Mouse (Mus musculus) midbrain, embryonic 12.5 days (tissue): ENCODE measurements around the gene Polm. TPM values are rescaled to one million over a fixed set of nuclear protein-coding genes. Genes with fewer than 3 reads are reported as not detected.
"Not testable (repeated sequence)": the region's sequence is repeated elsewhere in the genome, so short reads cannot be mapped to it uniquely, and the experiment has no call there.

Experiments
- ATAC-seq: fragments of 200-750 bp; cut with Nextera tagmentation; 2 replicates; pipeline ENCODE4 v1.8.0; 2017; ENCODE audit warnings: low read depth, moderate TSS enrichment, moderate library complexity; ENCODE audit not compliant: low FRiP score
- H3K27ac ChIP-seq: fragments of 300-500 bp; sonication (generic); replicated peaks from 2 replicates; pipeline ENCODE4 v1.5.1; 2016; ENCODE audit warnings: mild to moderate bottlenecking
- H3K27me3 ChIP-seq: fragments of 300-500 bp; sonication (generic); 2 replicates; pipeline ENCODE4 v1.6.1; 2016; ENCODE audit warnings: mild to moderate bottlenecking
- H3K36me3 ChIP-seq: fragments of 300-500 bp; sonication (generic); 2 replicates; pipeline ENCODE4 v1.6.1; 2016
- H3K4me1 ChIP-seq: fragments of 300-500 bp; sonication (generic); 2 replicates; pipeline ENCODE4 v1.6.1; 2016
- H3K4me2 ChIP-seq: fragments of 300-500 bp; sonication (generic); replicated peaks from 2 replicates; pipeline ENCODE4 v1.6.1; 2016; ENCODE audit warnings: mild to moderate bottlenecking, moderate library complexity
- H3K4me3 ChIP-seq: fragments of 300-500 bp; sonication (generic); 2 replicates; pipeline ENCODE4 v1.5.1; 2016; ENCODE audit warnings: mild to moderate bottlenecking
- H3K9ac ChIP-seq: fragments of 300-500 bp; sonication (generic); replicated peaks from 2 replicates; pipeline ENCODE4 v1.6.1; 2016; ENCODE audit warnings: mild to moderate bottlenecking, moderate library complexity
- H3K9me3 ChIP-seq: fragments of 300-500 bp; sonication (generic); 2 replicates; pipeline ENCODE4 v1.6.1; 2016; ENCODE audit warnings: mild to moderate bottlenecking
- WGBS: fragments of 180-500 bp; shearing (Covaris S2); methylation state at CpG from one replicate; pipeline ENCODE4 v1.1.7; 2016; 5-methylcytosine and 5-hydroxymethylcytosine counted together
- polyA plus RNA-seq: library from polyadenylated mRNA; unstranded; fragments of >200 nt; fragmentation: Nextera tagmentation; extraction: Ambion mirVana; gene quantifications from 2 replicates; pipeline ENCODE4 v1.2.1, GENCODE M21; 2016

Polm gene
- polyA plus RNA-seq, 1 experiment from 2014 or later: 9.3 TPM

DNA sequence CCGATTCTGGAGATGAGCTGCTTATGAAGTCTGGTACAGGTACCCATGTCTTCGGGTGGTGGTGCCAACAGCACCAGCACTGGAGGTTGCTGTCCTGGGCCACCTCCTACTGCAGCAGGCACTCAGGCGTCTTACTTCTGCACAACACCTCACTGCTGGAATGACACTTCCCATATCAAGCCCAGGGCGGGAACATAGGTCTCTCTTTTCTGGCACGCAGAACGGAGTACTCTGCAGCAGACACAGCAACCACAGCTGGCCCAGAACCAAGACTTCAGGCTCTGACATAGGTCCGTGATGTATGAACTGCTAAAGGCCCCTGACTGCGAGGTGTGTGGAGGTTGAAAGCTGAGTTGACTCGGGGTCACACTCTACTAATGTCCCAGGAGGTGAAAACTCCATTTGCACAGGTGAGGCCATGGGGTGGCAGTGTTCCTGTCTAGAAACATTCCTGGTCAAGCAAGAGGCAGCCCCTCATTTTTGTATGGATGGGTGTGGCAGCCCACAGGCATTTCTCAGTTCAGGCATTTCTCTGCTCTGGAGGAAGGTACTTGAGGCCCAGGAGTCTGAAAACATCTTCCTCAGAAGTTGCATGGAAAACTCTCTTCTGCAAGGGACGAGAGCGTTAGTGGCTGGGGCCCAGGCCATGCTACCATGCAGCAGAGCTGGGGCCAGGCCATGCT is 9.2 kb downstream of the Polm start:
- 90% methylated on average over 11 of the region's 11 CpGs for WGBS
- no peak for ATAC-seq
- H3K9me3 ChIP-seq: no peaks in the 10 kb centered on the region
- H3K27me3 ChIP-seq: no peaks in the 10 kb centered on the region
- H3K36me3 ChIP-seq: peaks cover 45% of the 10 kb centered on the region
- no peak overlapping the region for H3K4me3 ChIP-seq
- H3K27ac ChIP-seq: no peak overlapping the region
- no peak overlapping the region for H3K4me2 ChIP-seq
- H3K4me1 ChIP-seq: no peaks in the 10 kb centered on the region
- no peak overlapping the region for H3K9ac ChIP-seq

DNA sequence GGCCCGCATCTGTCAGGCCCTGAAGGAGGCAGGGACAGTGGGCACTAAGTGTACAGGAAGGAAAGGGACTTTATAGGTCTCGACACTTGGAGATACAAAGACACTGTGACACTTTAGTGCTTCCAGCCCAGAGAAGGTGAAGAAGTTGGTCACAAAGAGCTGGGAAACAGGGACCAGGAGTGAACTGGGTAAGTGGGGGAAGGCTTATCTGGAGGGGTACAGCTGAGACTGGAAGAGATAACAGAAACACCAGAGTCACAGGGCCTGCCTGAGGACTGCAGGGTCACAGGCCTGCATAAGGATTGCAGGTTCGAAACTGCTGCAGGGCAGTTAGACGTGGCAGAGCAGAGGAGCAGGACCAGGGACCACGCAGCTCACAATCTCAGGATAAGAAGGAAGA is 9.9 kb downstream of the Polm start:
- H3K9ac ChIP-seq: no peak overlapping the region
- H3K27me3 ChIP-seq: no peaks in the 10 kb centered on the region
- no peak overlapping the region for H3K27ac ChIP-seq
- no peak for ATAC-seq
- H3K4me2 ChIP-seq: no peak overlapping the region
- 86% methylated on average over 5 of the region's 5 CpGs for WGBS
- no peaks in the 10 kb centered on the region for H3K9me3 ChIP-seq
- H3K36me3 ChIP-seq: peaks cover 40% of the 10 kb centered on the region
- no peak overlapping the region for H3K4me3 ChIP-seq
- H3K4me1 ChIP-seq: no peaks in the 10 kb centered on the region

DNA sequence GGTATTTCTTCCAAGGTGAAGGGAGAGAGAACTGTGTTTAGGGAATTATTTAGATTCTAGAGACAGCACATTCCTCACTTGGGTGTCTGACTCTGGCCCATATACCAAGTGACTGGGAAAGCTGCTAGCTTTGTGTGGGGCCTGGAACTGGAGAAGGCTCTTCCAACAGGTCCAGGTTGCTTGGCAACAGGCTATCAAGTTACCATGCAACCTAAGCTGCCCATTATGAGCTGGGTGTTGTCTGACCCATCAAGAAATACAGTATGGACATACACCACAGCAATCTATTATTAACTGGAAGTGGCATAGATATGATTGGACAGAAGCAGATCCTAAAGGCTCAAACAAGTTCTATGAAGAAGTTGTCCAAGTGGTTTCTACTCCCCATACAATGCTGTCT is 12.4 kb downstream of the Polm start:
- H3K4me1 ChIP-seq: no peaks in the 10 kb centered on the region
- ATAC-seq: no peak
- H3K9me3 ChIP-seq: no peaks in the 10 kb centered on the region
- H3K27me3 ChIP-seq: no peaks in the 10 kb centered on the region
- H3K4me3 ChIP-seq: no peak overlapping the region
- no peak overlapping the region for H3K27ac ChIP-seq
- peaks cover 24% of the 10 kb centered on the region for H3K36me3 ChIP-seq
- H3K9ac ChIP-seq: no peak overlapping the region
- H3K4me2 ChIP-seq: no peak overlapping the region

DNA sequence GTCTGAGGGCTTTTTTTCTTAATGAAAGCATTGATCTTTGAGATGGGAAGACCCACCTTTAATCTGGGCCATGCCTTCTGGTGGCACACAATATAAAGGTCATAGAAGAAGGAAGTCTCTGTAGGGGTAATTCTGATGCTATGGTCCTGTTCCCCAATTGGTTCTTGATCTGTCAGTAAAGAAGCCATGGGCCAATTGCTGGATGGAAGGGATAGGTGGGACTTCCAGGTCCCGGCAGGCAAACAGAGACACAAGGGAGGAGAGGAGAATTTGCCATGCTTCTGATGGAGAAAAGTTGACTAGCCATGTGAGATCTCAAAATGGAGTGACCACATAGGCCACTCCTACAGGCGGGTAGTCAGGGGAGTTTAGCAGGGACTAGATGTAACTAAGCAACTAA is 18.6 kb downstream of the Polm start:
- Histone ChIP-seq H3K4me2 (no peak overlapping the region), H3K4me1 (no peaks in the 10 kb centered on the region), H3K27ac (no peak overlapping the region), H3K4me3 (no peak overlapping the region), H3K27me3 (no peaks in the 10 kb centered on the region), H3K9me3 (no peaks in the 10 kb centered on the region), H3K36me3 (no peaks in the 10 kb centered on the region), H3K9ac (no peak overlapping the region)
- WGBS: 69% methylated on average over 2 of the region's 2 CpGs
- ATAC-seq: no peak

DNA sequence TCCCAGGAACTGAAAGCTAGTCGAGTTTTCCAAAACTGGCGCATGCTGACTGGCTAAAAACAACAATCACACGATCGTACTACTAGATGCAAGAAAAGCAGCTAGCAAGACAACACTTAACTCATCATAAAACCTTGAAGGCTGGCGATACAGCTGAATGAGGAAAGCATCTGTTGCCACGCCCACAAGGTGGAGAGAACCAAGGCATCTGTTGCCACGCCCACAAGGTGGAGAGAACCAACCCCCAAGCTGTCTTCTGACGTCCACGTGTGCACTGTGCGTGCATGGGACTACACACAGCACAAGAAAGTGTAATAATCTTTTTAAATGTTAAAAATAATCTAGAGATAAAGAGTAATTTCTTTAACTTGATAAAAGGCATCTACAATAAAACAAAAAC is 24.4 kb downstream of the Polm start:
- Histone ChIP-seq H3K36me3 (no peaks in the 10 kb centered on the region), H3K9me3 (no peaks in the 10 kb centered on the region), H3K4me1 (no peaks in the 10 kb centered on the region), H3K4me3 (no peak overlapping the region), H3K27ac (no peak overlapping the region), H3K4me2 (no peak overlapping the region), H3K9ac (no peak overlapping the region), H3K27me3 (no peaks in the 10 kb centered on the region)
- no peak for ATAC-seq
- WGBS: 79% methylated on average over 10 of the region's 10 CpGs

DNA sequence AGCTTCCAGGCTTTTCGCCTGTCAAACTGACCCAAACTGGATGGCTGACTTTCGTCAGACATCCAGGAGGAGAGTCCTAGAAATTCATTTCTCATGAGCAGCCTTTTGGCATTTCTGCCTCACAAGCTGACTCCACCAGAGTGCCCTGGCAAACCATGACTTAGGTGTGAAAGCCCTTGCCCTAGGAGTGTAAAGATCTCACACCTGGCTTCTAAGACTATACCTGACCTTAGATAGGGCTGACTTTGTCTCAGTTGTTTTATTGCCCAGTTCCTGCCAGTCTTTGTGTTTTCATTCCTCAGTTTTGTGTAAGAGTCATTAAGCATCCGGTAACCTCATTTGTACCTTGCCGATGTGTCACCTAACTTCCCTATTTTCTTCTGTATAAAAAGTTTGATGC is 28.3 kb downstream of the Polm start:
- not testable (repeated sequence) for H3K9ac ChIP-seq, H3K9me3 ChIP-seq, ATAC-seq, H3K4me1 ChIP-seq, H3K4me2 ChIP-seq, H3K4me3 ChIP-seq, H3K27me3 ChIP-seq, H3K36me3 ChIP-seq, H3K27ac ChIP-seq
- WGBS: 93% methylated on average over 4 of the region's 4 CpGs

DNA sequence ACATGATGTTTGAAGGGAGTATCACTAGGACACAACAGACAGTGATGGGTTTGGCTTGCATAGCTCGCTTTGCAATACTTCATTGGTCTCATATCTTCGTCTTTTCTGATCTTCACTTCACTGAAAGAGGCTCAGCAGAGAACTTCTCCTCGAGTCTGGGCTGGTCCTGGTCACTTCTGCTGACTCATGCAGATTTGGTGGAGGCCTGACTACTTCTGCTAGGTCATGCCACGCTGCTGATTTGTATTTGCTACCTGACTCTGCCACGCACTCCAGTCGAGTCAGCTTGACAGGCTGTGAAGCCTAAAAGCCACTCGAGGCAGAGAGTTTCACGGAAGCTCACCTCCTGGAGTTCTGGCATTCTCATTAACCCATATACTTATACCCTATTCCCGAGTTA is 29.9 kb downstream of the Polm start:
- no peak for ATAC-seq
- no peak overlapping the region for H3K4me3 ChIP-seq
- no peaks in the 10 kb centered on the region for H3K27me3 ChIP-seq
- H3K27ac ChIP-seq: no peak overlapping the region
- no peaks in the 10 kb centered on the region for H3K36me3 ChIP-seq
- no peaks in the 10 kb centered on the region for H3K9me3 ChIP-seq
- H3K4me2 ChIP-seq: no peak overlapping the region
- H3K4me1 ChIP-seq: peaks cover 8% of the 10 kb centered on the region; the same call in 1 of the 2 replicates
- 87% methylated on average over 9 of the region's 9 CpGs for WGBS
- H3K9ac ChIP-seq: no peak overlapping the region

DNA sequence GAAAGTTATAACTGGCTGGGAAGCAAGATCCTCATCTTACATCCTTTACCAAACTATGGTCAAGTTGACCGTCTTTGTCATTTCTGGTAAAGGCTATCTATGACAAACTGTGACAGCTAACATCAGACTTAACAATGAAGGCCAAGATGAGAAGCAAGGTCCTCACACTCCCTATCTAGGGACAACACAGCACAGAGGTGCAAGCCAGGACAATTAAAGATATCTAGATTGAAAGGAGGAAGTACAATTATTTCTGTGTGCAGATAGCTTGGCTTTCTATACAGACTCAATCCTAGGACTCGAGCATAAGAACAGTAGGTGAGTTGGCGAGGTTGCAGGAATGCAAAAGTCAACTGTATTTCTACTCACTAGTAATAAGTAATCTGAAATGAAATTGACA is 32.1 kb downstream of the Polm start:
- H3K36me3 ChIP-seq: peaks cover 11% of the 10 kb centered on the region
- H3K9me3 ChIP-seq: no peaks in the 10 kb centered on the region
- H3K4me3 ChIP-seq: no peak overlapping the region
- no peak overlapping the region for H3K9ac ChIP-seq
- H3K27ac ChIP-seq: no peak overlapping the region
- peaks cover 8% of the 10 kb centered on the region; the same call in 1 of the 2 replicates for H3K4me1 ChIP-seq
- no peaks in the 10 kb centered on the region for H3K27me3 ChIP-seq
- ATAC-seq: no peak
- no peak overlapping the region for H3K4me2 ChIP-seq
- WGBS: 84% methylated on average over 3 of the region's 3 CpGs

DNA sequence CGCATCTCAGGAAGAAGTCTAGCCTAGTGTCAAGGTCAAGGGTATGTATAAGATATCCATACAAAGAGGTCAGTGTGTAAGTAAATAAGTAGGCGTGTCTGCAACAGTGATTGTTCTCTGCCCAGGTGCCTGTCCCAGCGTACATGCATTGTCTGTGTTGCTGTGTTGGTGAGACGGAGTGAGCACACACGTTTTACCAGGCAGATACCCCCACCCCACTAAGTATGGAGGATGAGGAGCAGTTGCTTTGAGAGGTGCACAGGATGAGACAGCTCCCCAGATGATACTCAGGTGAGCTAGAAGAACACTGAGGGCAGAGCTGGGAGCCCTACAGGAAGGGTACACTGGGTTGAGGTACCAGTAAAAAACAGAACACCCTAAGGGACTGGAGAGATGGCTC is 33.6 kb downstream of the Polm start:
- peaks cover 26% of the 10 kb centered on the region for H3K36me3 ChIP-seq
- no peak overlapping the region for H3K9ac ChIP-seq
- WGBS: 80% methylated on average over 5 of the region's 5 CpGs
- H3K4me1 ChIP-seq: peaks cover 8% of the 10 kb centered on the region; the same call in 1 of the 2 replicates
- H3K9me3 ChIP-seq: no peaks in the 10 kb centered on the region
- no peak overlapping the region for H3K4me3 ChIP-seq
- H3K4me2 ChIP-seq: no peak overlapping the region
- no peak overlapping the region for H3K27ac ChIP-seq
- no peak for ATAC-seq
- no peaks in the 10 kb centered on the region for H3K27me3 ChIP-seq

DNA sequence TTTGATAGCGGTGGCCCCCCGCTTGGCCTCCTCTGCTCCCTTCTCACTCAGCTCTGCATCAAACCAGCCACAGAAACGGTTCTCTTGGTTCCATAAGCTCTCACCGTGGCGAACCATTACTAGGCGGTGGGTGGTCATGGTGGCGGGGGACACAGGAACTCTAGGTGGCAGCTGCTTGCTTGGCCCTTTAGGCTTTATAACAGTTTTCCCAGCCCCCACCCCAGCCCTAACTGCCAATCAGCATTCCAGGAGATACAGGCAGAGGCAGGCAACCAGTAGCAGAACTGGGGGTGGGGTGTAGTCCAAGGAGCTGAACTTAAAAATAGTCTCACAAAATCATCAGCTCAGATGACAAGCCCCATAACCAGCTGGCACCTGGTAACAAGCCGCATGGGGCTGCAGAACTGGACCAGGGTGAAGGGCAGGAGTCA is 34.2 kb downstream of the Polm start, which contains the start of gene Pgam2:
TSS of gene Pgam2 (minus strand) at position 183 of the 431 bp plus-strand sequence.
- no peak for ATAC-seq
- WGBS: 60% methylated on average over 8 of the region's 8 CpGs
- no peak within 1 kb of the TSS for H3K27ac ChIP-seq

DNA sequence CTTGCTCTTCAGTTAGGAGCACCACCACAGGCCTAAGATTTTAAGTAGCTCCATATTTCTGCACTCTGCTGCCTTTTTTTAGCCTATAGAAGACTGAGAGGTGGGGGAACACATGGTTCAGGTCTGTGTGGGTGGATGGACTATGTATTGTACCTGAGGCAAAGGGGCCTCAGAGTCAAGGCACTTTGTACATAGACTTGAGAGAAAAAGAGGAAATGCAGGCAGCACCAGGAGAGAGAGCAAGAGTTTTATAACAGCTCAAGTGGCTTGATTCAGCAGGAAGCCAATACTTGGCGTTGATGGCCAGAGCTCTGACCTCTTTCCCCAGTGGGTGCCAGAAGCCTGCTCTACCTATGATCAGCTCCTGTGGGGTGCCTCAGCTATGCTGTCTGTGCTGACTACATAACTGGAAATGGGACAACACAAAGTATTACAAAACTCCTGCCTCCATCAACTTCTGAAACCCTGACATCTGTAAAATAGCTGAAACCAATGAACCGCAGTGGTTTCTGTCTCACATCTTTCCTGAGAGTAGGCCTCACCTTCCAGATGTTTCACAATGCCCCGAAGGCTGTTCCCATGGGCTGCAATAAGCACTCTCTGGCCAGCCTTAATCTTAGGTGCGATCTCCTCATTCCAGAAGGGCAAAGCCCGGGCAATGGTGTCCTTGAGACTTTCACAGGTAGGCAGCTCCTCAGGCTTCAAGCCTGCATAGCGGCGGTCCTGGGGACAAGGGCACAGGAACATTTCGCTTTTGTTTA is 35.2 kb downstream of the Polm start:
- no peak overlapping the region for H3K27ac ChIP-seq
- H3K4me1 ChIP-seq: peaks cover 8% of the 10 kb centered on the region; the same call in 1 of the 2 replicates
- 76% methylated on average over 8 of the region's 8 CpGs for WGBS
- no peaks in the 10 kb centered on the region for H3K27me3 ChIP-seq
- no peak overlapping the region for H3K4me2 ChIP-seq
- H3K36me3 ChIP-seq: peaks cover 40% of the 10 kb centered on the region
- no peak for ATAC-seq
- no peak overlapping the region for H3K4me3 ChIP-seq
- no peak overlapping the region for H3K9ac ChIP-seq
- H3K9me3 ChIP-seq: no peaks in the 10 kb centered on the region

More for the DNA sequence above, 34.2 kb downstream of the Polm start, which contains the start of gene Pgam2:
- no peaks in the 10 kb centered on the region for H3K27me3 ChIP-seq
- H3K9me3 ChIP-seq: no peaks in the 10 kb centered on the region
- H3K36me3 ChIP-seq: peaks cover 32% of the 10 kb centered on the region
- H3K9ac ChIP-seq: no peak within 1 kb of the TSS
- peaks cover 8% of the 10 kb centered on the region; the same call in 1 of the 2 replicates for H3K4me1 ChIP-seq
- H3K4me3 ChIP-seq: no peak within 1 kb of the TSS
- H3K4me2 ChIP-seq: no peak within 1 kb of the TSS

DNA sequence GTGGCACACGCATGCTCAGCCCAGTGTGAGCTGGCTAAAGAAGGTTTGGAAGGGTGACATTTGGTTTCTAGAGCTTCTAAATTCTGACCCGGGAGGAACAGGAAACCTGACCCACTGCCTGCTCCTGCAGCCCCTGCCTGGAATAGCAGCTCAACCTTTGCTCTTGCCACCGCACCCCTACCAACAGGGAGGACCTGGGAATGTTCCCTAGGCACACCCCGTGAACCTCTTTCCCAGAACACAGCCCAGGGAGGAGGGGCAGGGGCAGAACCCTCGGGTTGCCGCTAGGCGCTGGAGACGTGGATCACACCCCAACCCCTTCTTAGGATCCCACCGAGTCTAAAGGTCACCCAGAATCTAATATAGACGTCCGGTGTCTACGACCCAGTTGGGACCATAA is 35.8 kb downstream of the Polm start:
- no peaks in the 10 kb centered on the region for H3K9me3 ChIP-seq
- WGBS: 80% methylated on average over 12 of the region's 12 CpGs
- H3K36me3 ChIP-seq: peaks cover 46% of the 10 kb centered on the region
- peaks cover 8% of the 10 kb centered on the region; the same call in 1 of the 2 replicates for H3K4me1 ChIP-seq
- H3K4me2 ChIP-seq: no peak overlapping the region
- no peaks in the 10 kb centered on the region for H3K27me3 ChIP-seq
- no peak overlapping the region for H3K4me3 ChIP-seq
- ATAC-seq: no peak
- no peak overlapping the region for H3K27ac ChIP-seq
- no peak overlapping the region for H3K9ac ChIP-seq
